In genomic region chr7:120819386-120819785, GRCm38 (mm10) we compare ENCODE assay signal across 28 mouse cellular contexts. TPM values are rescaled to one million over a fixed set of nuclear protein-coding genes. Genes with fewer than 3 reads are reported as not detected.
"Had no signal": no experiment of that assay in that cellular context is flagged by ENCODE, and none has a peak within 500 bp of the region (broad histone marks: within the 10 kb centered on the region; RNA-seq: fewer than 3 reads in every experiment).

No protein-coding gene starts in this region.

- H3K4me3 ChIP-seq: layer of hippocampus, adult 2 months; limb, embryonic 10.5 days; limb, embryonic 13.5 days; midbrain, embryonic 12.5 days; midbrain, embryonic 15.5 days; neural tube, embryonic 12.5 days; neural tube, embryonic 15.5 days; stomach, embryonic 15.5 days had no signal

- H3K27ac ChIP-seq: kidney, postnatal 0 days; layer of hippocampus, adult 2 months; limb, embryonic 10.5 days; limb, embryonic 13.5 days; liver, embryonic 14.5 days; macrophage; midbrain, embryonic 12.5 days; midbrain, embryonic 15.5 days; neural tube, embryonic 12.5 days; neural tube, embryonic 15.5 days; stomach, embryonic 15.5 days had no signal

- H3K4me1 ChIP-seq: limb, embryonic 10.5 days; limb, embryonic 13.5 days; midbrain, embryonic 12.5 days; midbrain, embryonic 15.5 days; neural tube, embryonic 12.5 days; neural tube, embryonic 15.5 days; stomach, embryonic 15.5 days had no signal

- DNase-seq: kidney, postnatal 25 days; layer of hippocampus, adult 9-11 months; liver; liver, postnatal 0 days; lung, embryonic 14.5 days; right cerebral cortex, adult 18-20 months; right cerebral cortex, postnatal 14 days; right cerebral cortex, postnatal 4 days; spleen, adult 18-20 months; thymus, postnatal 25 days had no signal

RNA-seq across cellular contexts. Expression of gene Gm5737, which starts 7.2 kb away (rescaled TPM):
- total RNA-seq: layer of hippocampus, postnatal 25 days; left cerebral cortex, adult 18-20 months; left cerebral cortex, postnatal 25 days; megakaryocyte, adult 5-6 weeks had no signal
- polyA plus RNA-seq: kidney, postnatal 0 days; large intestine, adult 2 months; limb, embryonic 10.5 days; limb, embryonic 13.5 days; liver, embryonic 14.5 days; liver, postnatal 0 days; lung, embryonic 14.5 days; lung, postnatal 0 days; macrophage; midbrain, embryonic 12.5 days; neural tube, embryonic 12.5 days; neural tube, embryonic 15.5 days; stomach, embryonic 15.5 days; thymus, postnatal 0 days had no signal
